Mouse (Mus musculus): ENCODE results near the gene Csn1s2b. TPM values are rescaled to one million over a fixed set of nuclear protein-coding genes. Genes with fewer than 3 reads are reported as not detected.

Csn1s2b gene
- polyA plus RNA-seq (2017; shearing (Covaris generic)), result 0.08 TPM

DNA sequence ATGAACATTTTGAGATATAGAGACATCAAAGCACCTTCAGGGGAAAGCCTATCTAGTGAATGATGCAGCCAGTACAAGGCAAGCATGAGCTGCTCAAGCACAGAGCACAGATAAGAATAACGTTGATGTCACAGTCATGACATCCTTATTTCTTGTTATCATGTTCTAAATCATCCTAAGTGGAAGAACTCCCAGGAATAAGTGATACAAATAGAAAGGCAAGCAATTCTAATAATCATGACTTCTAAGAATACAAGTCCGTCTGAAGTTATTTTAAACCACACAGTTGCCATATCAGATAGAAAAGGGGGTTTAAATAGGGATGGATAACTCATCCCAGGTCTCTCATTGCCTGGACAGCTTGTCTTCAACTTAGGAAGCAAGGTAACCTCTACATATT is at the start of gene Csn1s2b:
Gene Csn1s2b (plus strand): TSS at position 301 of the 400 bp plus-strand sequence.

DNA sequence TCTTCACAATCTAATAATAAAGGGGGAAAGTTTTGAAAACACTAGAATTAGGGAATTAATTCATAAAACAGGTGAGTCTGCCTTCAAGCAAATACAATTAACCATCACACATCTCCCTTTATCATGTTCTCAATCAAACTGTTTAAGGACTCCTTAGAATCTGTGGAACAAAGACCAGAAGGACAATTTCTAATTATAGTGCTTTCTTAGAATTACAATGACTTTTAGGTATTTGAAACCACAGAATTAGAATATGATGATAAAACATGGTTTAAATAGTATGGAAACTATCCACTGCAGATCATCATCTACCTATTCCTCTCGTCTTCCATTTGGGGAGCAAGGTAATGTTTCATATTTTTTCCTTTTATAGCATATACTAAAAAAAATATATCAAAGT is 33.6 kb upstream of the Csn1s2b start, which contains the start of gene Csn1s2a:
Gene Csn1s2a (plus strand): TSS at position 301 of the 400 bp plus-strand sequence.

DNA sequence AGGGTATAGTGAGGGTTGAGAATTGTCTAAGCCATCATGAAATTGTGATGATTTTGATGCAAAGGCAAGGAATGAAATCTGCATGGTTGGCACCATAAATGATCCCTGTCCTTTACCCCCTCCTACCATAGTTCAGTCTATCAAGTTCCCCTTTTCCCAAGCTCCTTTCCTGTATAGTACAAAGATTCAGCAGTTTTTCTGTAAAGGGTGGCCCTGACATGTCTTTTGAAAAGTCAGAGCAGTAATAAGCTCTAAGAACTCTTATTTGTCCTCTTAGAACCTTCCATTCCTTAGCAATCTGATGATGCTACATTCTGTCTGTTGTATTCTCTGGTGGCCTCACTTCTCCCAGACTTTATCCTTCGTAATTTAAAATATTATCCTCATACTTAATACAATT is 17.5 kb downstream of the Csn1s2b start, which contains the start of gene Prr27:
Gene Prr27 (plus strand): TSS at position 301 of the 400 bp plus-strand sequence.

Other genes with a start within 250 kb of the Csn1s2b start
- 0.12 TPM for gene Sult1d1, start 239.1 kb upstream of the Csn1s2b start, polyA plus RNA-seq (2017; shearing (Covaris generic))
- gene Sult1e1, start 216.5 kb upstream of the Csn1s2b start, polyA plus RNA-seq (2017; shearing (Covaris generic)), result not detected
- gene Csn1s1, start 141.9 kb upstream of the Csn1s2b start, polyA plus RNA-seq (2017; shearing (Covaris generic)), result not detected
- not detected for gene Csn2, start 108.5 kb upstream of the Csn1s2b start, polyA plus RNA-seq (2017; shearing (Covaris generic))
- not detected for gene Csn1s2a, start 33.5 kb upstream of the Csn1s2b start, polyA plus RNA-seq (2017; shearing (Covaris generic))
- not detected for gene Prr27, start 17.6 kb downstream of the Csn1s2b start, polyA plus RNA-seq (2017; shearing (Covaris generic))
- gene Odam, start 76.9 kb downstream of the Csn1s2b start, polyA plus RNA-seq (2017; shearing (Covaris generic)), result not detected
- gene Csn3, start 117.5 kb downstream of the Csn1s2b start, polyA plus RNA-seq (2017; shearing (Covaris generic)), result not detected
- gene 2310003L06Rik, start 161.4 kb downstream of the Csn1s2b start, polyA plus RNA-seq (2017; shearing (Covaris generic)), result 0.13 TPM
- not detected for gene Gm28434, start 161.4 kb downstream of the Csn1s2b start, polyA plus RNA-seq (2017; shearing (Covaris generic))
- not detected for gene Cabs1, start 171.4 kb downstream of the Csn1s2b start, polyA plus RNA-seq (2017; shearing (Covaris generic))
- gene Smr3a, start 194.5 kb downstream of the Csn1s2b start, polyA plus RNA-seq (2017; shearing (Covaris generic)), result 65.6 TPM

Measured in CD4-positive, CD25-positive, alpha-beta regulatory T cell (primary cell).